Mouse (Mus musculus): Measurements from ENCODE around the gene Olfr346. TPM values are rescaled to one million over a fixed set of nuclear protein-coding genes. Genes with fewer than 3 reads are reported as not detected.

Gene Olfr346
- total RNA-seq (2017) = not detected in 3 replicates

DNA sequence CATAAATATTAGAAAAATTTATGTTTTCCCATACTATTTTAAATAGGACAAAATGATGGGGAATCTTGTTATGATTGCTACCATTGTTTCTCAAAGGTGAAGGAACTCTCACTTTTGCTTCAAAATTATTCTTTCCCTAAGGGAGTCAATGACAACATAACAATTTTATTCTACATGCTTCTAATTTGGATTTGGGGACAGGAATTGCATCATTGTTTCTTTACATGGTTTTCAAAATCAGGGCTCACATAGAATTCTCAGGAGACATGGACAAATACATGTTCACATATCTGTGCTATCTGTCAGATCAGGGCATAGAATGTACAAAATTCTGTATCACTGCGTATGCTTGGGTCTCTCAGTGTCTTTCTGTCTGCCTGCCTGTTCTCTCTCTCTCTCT, at the start of gene Olfr346:
Gene Olfr346 (plus strand): TSS at position 301 of the 400 bp plus-strand sequence.
- ATAC-seq (replicated peaks; ENCODE audit: insufficient number of reproducible peaks, low FRiP score, low TSS enrichment, poor library complexity, severe bottlenecking) = no peak

DNA sequence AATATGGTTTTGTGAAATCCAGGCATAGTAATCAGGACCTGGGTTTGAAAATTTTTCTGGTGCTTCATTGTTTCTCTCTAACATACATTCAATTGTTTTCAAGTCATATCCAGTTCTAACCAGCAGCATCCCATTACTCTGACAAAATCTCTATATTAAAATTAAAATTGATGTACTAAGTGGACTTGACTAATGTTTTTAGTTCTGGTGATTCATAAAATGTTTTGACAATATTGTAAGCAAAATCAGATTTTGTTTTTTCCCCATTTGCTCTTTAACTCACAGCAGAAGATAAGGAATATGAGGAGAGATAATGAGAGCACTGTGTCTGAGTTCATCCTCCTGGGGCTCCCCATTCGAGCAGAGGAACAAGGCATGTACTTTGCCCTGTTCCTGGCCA, 45.8 kb upstream of the Olfr346 start, which contains the start of gene Olfr345:
Gene Olfr345 (plus strand): TSS at position 301 of the 400 bp plus-strand sequence.
- ATAC-seq (replicated peaks; ENCODE audit: insufficient number of reproducible peaks, low FRiP score, low TSS enrichment, poor library complexity, severe bottlenecking) = no peak

DNA sequence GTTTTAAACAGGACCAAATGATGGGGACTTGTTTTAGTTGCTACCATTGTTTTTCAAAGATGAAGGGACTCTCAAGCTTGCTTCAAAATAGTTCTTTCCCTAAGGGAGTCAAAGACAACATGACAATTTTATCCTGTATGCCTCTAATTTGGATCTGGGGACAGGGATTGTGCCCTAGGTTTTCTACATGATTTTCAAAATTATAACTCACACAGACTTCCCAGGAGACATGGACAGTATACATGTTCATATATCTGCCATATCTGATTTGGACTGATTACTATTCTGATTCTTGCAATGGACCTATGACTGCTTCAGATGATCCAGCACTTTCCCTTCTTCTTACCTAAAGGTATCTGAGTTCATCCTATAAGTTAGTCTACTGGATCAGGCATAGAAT, 46.0 kb downstream of the Olfr346 start, which contains the start of gene Olfr347:
Gene Olfr347 (plus strand): TSS at position 301 of the 400 bp plus-strand sequence.
- no peak for ATAC-seq (replicated peaks; ENCODE audit: insufficient number of reproducible peaks, low FRiP score, low TSS enrichment, poor library complexity, severe bottlenecking)

DNA sequence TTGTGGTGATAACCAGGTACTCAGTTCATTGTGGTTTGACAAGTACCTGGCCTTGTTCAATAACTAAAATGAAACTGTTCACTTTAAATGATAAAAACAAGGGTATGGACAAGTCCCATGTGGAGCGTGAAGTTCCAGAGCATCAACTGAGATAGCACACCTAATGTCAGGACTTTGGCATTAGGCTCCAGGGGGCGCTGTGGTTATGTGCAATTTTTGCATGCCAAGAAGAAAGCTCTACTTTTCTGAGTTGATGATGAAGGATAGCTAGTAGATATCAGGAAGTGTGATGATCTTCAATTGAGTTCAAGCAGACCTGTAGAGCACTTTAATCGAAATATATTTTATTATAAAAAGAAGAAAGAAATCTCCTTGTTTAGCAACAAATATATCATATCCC, 50.6 kb downstream of the Olfr346 start:
- no peak for ATAC-seq (replicated peaks; ENCODE audit: insufficient number of reproducible peaks, low FRiP score, low TSS enrichment, poor library complexity, severe bottlenecking)

Other genes with a start within 250 kb of the Olfr346 start
- gene Olfr340, start 233.2 kb upstream of the Olfr346 start, total RNA-seq (2017) = not detected in 3 replicates
- not detected in 3 replicates for gene Olfr341, start 203.3 kb upstream of the Olfr346 start, total RNA-seq (2017)
- not detected in 3 replicates for gene Olfr342, start 160.8 kb upstream of the Olfr346 start, total RNA-seq (2017)
- not detected in 3 replicates for gene Olfr344, start 119.1 kb upstream of the Olfr346 start, total RNA-seq (2017)
- not detected in 3 replicates for gene Olfr345, start 45.7 kb upstream of the Olfr346 start, total RNA-seq (2017)
- gene Olfr347, start 46.1 kb downstream of the Olfr346 start, total RNA-seq (2017) = not detected in 3 replicates
- gene Olfr348, start 98.5 kb downstream of the Olfr346 start, total RNA-seq (2017) = not detected in 3 replicates
- gene Olfr50, start 104.8 kb downstream of the Olfr346 start, total RNA-seq (2017) = not detected in 3 replicates
- gene Olfr3, start 131.2 kb downstream of the Olfr346 start, total RNA-seq (2017) = 1.7 TPM in 1 of 3 replicates, not detected in the others
- not detected in 3 replicates for gene Olfr350, start 160.5 kb downstream of the Olfr346 start, total RNA-seq (2017)
- gene Olfr351, start 176.9 kb downstream of the Olfr346 start, total RNA-seq (2017) = not detected in 3 replicates
- gene Olfr352, start 182.7 kb downstream of the Olfr346 start, total RNA-seq (2017) = not detected in 3 replicates
- not detected in 3 replicates for gene Olfr353, start 207.1 kb downstream of the Olfr346 start, total RNA-seq (2017)
- gene Olfr354, start 219.9 kb downstream of the Olfr346 start, total RNA-seq (2017) = not detected in 3 replicates
- not detected in 3 replicates for gene Olfr355, start 243.1 kb downstream of the Olfr346 start, total RNA-seq (2017)

Data from monocyte, adult 5-6 weeks (primary cell).